Mouse (Mus musculus) testis, adult 2 months (tissue): ENCODE measurements around the gene Bsn.

Experiments
- CTCF ChIP-seq: fragments of 200-500 bp; IDR thresholded peaks from 2 replicates; pipeline ENCODE4 v1.5.1; 2012; ENCODE audit warnings: low read depth, mild to moderate bottlenecking, inconsistent platforms, low read length, moderate library complexity; ENCODE audit not compliant: control insufficient read depth, insufficient read depth, insufficient replicate concordance
- POLR2A ChIP-seq: fragments of 200-500 bp; IDR thresholded peaks from 2 replicates; pipeline ENCODE4 v1.6.1; 2012; ENCODE audit warnings: low read depth, mild to moderate bottlenecking, inconsistent platforms, low read length, moderate library complexity; ENCODE audit not compliant: control insufficient read depth

DNA sequence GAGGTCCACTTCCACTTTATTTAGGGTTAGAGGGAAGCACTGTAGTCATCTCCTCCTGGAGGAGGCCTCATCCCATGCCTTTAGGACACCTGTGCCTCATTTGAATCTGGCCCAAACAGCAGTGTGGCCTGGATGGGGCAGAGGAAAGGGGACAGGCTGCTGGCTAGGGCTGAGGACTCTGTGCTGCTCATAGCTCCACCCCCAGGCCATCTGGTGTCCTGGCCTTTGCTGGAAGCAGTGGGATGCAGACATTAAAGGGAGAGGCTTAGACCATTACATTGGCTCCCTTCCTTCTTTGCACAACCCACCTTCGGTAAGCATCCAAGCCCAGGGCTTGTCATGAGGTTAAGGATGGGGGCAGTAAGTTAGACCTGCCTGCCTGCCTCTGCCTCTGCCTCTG lies 56.7 kb downstream of the Bsn start:
- TF ChIP-seq POLR2A: no peak
- no peak for TF ChIP-seq CTCF
